Mouse (Mus musculus) ES-E14 (cell line): ENCODE results near the gene Fbxw5. TPM values are rescaled to one million over a fixed set of nuclear protein-coding genes. Genes with fewer than 3 reads are reported as not detected.

ENCODE experiments used
- DNase-seq: peaks from one replicate; pipeline ENCODE4 v3.0.0-alpha.2; 2013; ENCODE audit warnings: low read depth, low spot score
- H3K27ac ChIP-seq: 2 replicates; pipeline ENCODE4 v1.5.1; 2012; ENCODE audit warnings: low read depth, mild to moderate bottlenecking, low read length, moderate library complexity, mixed read lengths; ENCODE audit not compliant: poor library complexity, insufficient read depth, severe bottlenecking
- H3K36me3 ChIP-seq: 2 replicates; pipeline ENCODE4 v1.6.1; 2012; ENCODE audit warnings: mild to moderate bottlenecking, low read length, moderate library complexity, mixed read lengths; ENCODE audit not compliant: control insufficient read depth, poor library complexity, insufficient read depth, severe bottlenecking
- H3K4me1 ChIP-seq, 2 experiments: fragments of 150-350 bp in 1 of 2; sonication (generic) in 1 of 2; 2 replicates each; pipeline ENCODE4 v1.6.1; 2012; ENCODE audit warnings: low read length in 2 of 2, mild to moderate bottlenecking in 1 of 2, mixed read lengths in 1 of 2; ENCODE audit not compliant: control insufficient read depth in 2 of 2, insufficient read depth in 2 of 2, poor library complexity in 1 of 2
- H3K4me3 ChIP-seq, 2 experiments: fragments of 150-350 bp in 1 of 2; sonication (generic) in 1 of 2; 2 replicates each; pipeline ENCODE4 v1.5.1; 2012; ENCODE audit warnings: low read length in 2 of 2, low read depth in 1 of 2, mild to moderate bottlenecking in 1 of 2, mixed read lengths in 1 of 2; ENCODE audit not compliant: insufficient read depth in 1 of 2, poor library complexity in 1 of 2, severe bottlenecking in 1 of 2
- H3K9ac ChIP-seq: 2 replicates; pipeline ENCODE4 v1.6.1; 2012; ENCODE audit warnings: low read depth, mild to moderate bottlenecking, low read length, mixed read lengths; ENCODE audit not compliant: poor library complexity, insufficient read depth, severe bottlenecking
- H3K9me3 ChIP-seq: fragments of 150-350 bp; sonication (generic); 2 replicates; pipeline ENCODE4 v1.6.1; 2012; ENCODE audit warnings: low read depth, mild to moderate bottlenecking, low read length; ENCODE audit not compliant: control insufficient read depth, insufficient read depth
- CHD2 ChIP-seq: IDR thresholded peaks from 2 replicates; pipeline ENCODE4 v1.6.1; 2014; ENCODE audit warnings: mild to moderate bottlenecking, low read depth, low read length, inconsistent platforms
- HCFC1 ChIP-seq: IDR thresholded peaks from 2 replicates; pipeline ENCODE4 v1.6.1; 2012; ENCODE audit warnings: low read length, inconsistent platforms, borderline replicate concordance; ENCODE audit not compliant: insufficient read depth
- MAFK ChIP-seq: IDR thresholded peaks from 2 replicates; pipeline ENCODE4 v1.6.1; 2014; ENCODE audit warnings: mild to moderate bottlenecking, low read depth, low read length, inconsistent platforms; ENCODE audit not compliant: insufficient read depth
- ZC3H11A ChIP-seq: IDR thresholded peaks from 2 replicates; pipeline ENCODE4 v1.6.1; 2012; ENCODE audit warnings: low read depth, mild to moderate bottlenecking, inconsistent platforms, low read length, borderline replicate concordance
- ZNF384 ChIP-seq: IDR thresholded peaks from 2 replicates; pipeline ENCODE4 v1.6.1; 2012; ENCODE audit warnings: low read depth, low read length, inconsistent platforms
- in situ Hi-C, 2 experiments: fragments of 600-800 bp; cut with MboI; formaldehyde crosslinking; loops; one replicate each; pipeline ENCODE4 v1.15.1; 2025; ENCODE audit warnings: low sequenced_read_pairs in 2 of 2, inconsistent platforms in 1 of 2; ENCODE audit not compliant: unreplicated experiment in 2 of 2
- total RNA-seq: library from RNA; depleted of rRNA; stranded (reverse); fragments of 300-350 nt; gene quantifications from 2 replicates; pipeline ENCODE4 v1.2.3, GENCODE M21; 2012

Gene Fbxw5
- total RNA-seq, 1 experiment, result 24.5 TPM

DNA sequence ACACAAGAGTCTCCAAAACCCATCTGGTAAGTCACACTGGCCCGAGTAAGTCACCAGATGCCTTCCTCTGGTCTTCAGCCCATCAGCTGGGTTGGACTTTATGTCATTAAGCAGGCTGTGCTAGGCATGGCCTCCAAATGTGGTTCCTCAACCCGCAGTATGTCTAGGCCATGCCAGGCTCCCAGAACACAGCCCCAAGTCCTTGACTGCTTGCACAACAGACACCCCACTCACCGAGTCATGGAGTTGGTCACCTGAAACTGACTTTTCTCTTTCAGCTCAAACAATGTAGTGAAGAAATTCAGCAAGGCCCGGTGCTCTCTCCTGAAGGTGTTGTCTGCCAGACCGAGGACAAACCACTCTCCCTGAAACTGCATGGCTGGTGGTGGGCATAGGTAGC lies 7.6 kb upstream of the Fbxw5 start:
- TF ChIP-seq ZNF384 (no peak), HCFC1 (no peak), ZC3H11A (no peak), CHD2 (no peak)
- Histone ChIP-seq H3K9me3 (no peaks in the 10 kb centered on the region), H3K27ac (no peak overlapping the region), H3K4me1 (peaks cover 0 to 3% of the 10 kb centered on the region in 2 experiments; a peak in 1 of 4 replicates), H3K4me3 (no peak overlapping the region), H3K36me3 (no peaks in the 10 kb centered on the region), H3K9ac (no peak overlapping the region)
- in situ Hi-C loops, result no loop called here
- no peak for DNase-seq

DNA sequence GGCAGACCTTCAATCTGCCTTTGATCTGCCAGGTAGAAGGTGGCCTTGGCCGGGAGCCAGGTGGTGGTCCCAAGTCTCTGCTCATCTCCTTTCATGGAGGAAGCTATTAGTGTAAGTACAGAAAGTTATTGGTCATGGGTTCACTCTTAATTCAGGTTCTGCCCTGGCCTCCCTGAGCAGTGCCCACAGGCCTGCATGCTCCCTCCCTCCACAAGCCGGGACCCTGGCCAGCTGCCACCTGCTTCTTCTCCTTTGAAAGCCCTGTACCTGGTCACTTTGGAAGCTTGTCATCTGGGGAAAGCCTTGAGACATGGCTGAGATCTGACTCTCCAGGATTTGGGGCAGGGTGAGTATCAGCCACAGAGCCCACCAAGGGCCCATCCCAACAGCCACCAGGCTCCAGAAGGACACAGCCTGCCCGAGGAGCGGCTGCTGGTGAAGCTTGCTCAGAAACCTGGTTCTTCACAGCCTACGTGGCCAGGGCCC lies 7.0 kb upstream of the Fbxw5 start, which contains the start of gene Lcn12:
Lcn12 (minus strand) TSS at position 436 of the 486 bp plus-strand sequence.
- no peak for TF ChIP-seq CHD2
- TF ChIP-seq ZC3H11A, result no peak
- TF ChIP-seq ZNF384, result no peak
- no peak for TF ChIP-seq HCFC1
- no peak for TF ChIP-seq MAFK
- DNase-seq, result no peak
- Histone ChIP-seq H3K4me3 (no peak within 1 kb of the TSS), H3K9me3 (no peaks in the 10 kb centered on the region), H3K36me3 (no peaks in the 10 kb centered on the region), H3K27ac (no peak within 1 kb of the TSS), H3K9ac (no peak within 1 kb of the TSS), H3K4me1 (peaks cover 0 to 7% of the 10 kb centered on the region in 2 experiments; a peak in 1 of 4 replicates)
- in situ Hi-C loops, result no loop called here

DNA sequence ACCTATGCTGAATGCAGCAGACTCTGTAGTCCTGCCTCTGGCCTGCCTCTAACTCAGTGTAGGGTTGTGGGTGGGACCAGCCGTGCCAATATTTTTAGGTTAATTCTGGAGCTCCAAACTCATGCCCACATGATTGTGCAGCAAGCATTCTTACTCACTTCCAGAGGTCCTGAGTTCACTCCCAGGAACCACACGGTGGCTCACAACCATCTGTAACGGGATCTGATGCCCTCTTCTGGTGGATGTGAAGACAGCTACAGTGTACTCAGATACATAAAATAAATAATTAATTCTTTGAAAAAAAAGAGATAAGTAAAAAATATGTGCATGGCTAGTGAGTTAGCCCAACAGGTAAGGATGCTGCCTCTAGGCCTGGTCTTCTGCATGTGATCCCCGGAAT lies 4.1 kb upstream of the Fbxw5 start:
- Histone ChIP-seq H3K4me1 (peaks cover 0 to 10% of the 10 kb centered on the region in 2 experiments; a peak in 1 of 4 replicates), H3K4me3 (no peak overlapping the region), H3K9me3 (no peaks in the 10 kb centered on the region), H3K27ac (no peak overlapping the region), H3K9ac (no peak overlapping the region), H3K36me3 (no peaks in the 10 kb centered on the region)
- in situ Hi-C loops, result no loop called here
- DNase-seq, result no peak
- TF ChIP-seq ZC3H11A (no peak), MAFK (no peak), ZNF384 (no peak), CHD2 (no peak), HCFC1 (no peak)

DNA sequence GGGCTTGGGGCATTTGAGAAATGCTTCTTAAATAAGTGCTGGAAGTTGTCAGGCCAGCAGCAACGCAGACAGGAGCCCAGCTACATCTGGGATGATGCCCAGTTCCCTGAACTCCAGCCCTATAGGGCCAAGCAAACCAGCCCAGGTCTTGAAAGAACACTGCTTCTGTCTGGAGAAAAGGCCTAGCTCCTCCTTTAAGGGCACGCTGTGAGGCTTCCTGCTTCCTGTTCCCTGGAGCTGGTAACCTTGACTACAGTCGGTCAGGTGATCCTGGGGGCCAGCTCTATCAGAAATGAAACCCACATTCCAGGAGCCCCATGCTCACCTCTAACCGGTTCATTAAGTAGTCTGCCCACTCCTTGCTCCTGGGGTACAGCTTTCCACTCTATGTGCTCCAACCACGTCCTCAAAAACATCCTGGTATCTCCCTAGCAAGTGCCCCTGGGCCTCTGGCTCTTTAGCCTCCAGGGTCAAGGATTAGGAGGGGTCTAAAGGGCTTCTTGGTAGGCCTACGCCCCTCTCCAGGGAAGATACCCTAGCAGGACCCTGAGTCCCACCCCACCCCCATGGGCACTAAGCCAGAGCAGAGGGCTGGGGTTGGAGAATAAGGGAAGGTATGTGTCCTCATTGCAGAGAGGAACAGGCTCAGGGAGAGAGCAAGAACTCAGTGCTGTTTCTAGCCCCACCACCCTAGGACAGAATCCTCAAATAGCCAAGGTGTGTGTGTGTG lies 2.5 kb upstream of the Fbxw5 start:
- Histone ChIP-seq H3K27ac (no peak overlapping the region), H3K4me3 (no peak overlapping the region), H3K9me3 (no peaks in the 10 kb centered on the region), H3K9ac (no peak overlapping the region), H3K36me3 (peaks cover 1% of the 10 kb centered on the region; the same call in 1 of the 2 replicates), H3K4me1 (peaks cover 0 to 15% of the 10 kb centered on the region in 2 experiments; a peak in 1 of 4 replicates)
- TF ChIP-seq CHD2, result no peak
- TF ChIP-seq ZNF384, result no peak
- no peak for TF ChIP-seq MAFK
- TF ChIP-seq HCFC1, result no peak
- TF ChIP-seq ZC3H11A, result no peak
- in situ Hi-C loops, result no loop called here
- no peak for DNase-seq
